Mouse (Mus musculus) lung, postnatal 4 days (tissue): ENCODE results near the gene Cbr1.
"Not testable (repeated sequence)": the region's sequence is repeated elsewhere in the genome, so short reads cannot be mapped to it uniquely, and the experiment has no call there.

Experiments used
- DNase-seq, 2 experiments: peaks; one replicate each; pipeline ENCODE4 v3.0.0; 2021

The Cbr1 gene

GRCm38 (mm10) chr16:93599461-93599860 lies 6.2 kb upstream of the Cbr1 start:
- no peak for DNase-seq

GRCm38 (mm10) chr16:93603439-93604212 lies 2.0 kb upstream of the Cbr1 start, which contains the start of gene Setd4:
Gene Setd4 (minus strand): TSS chr16:93604063.
- peak; percentile 94 to 96 for DNase-seq

- no peak for DNase-seq
Observed at GRCm38 (mm10) chr16:93604481-93604969, 1.1 kb upstream of the Cbr1 start.

GRCm38 (mm10) chr16:93606146-93606545 lies 493 bp downstream of the Cbr1 start:
- DNase-seq: no peak

GRCm38 (mm10) chr16:93607669-93608101 lies 2.0 kb downstream of the Cbr1 start:
- DNase-seq: peak; percentile 89

- DNase-seq: no peak
Observed at GRCm38 (mm10) chr16:93608731-93609130, 3.1 kb downstream of the Cbr1 start.

GRCm38 (mm10) chr16:93609796-93610195 lies 4.1 kb downstream of the Cbr1 start:
- DNase-seq: no peak

- DNase-seq: no peak
Observed at GRCm38 (mm10) chr16:93610961-93611360, 5.3 kb downstream of the Cbr1 start.

- DNase-seq: peak; percentile 61 to 75
Observed at GRCm38 (mm10) chr16:93615118-93615870, 9.6 kb downstream of the Cbr1 start.

GRCm38 (mm10) chr16:93623759-93624158 lies 18.1 kb downstream of the Cbr1 start:
- not testable (repeated sequence) for DNase-seq

- DNase-seq: no peak
Observed at GRCm38 (mm10) chr16:93624671-93625070, 19.0 kb downstream of the Cbr1 start.

GRCm38 (mm10) chr16:93626745-93627144 lies 21.1 kb downstream of the Cbr1 start:
- DNase-seq: peak in 1 of 2 experiments; percentile 37

- no peak for DNase-seq
Observed at GRCm38 (mm10) chr16:93627761-93628400, 22.2 kb downstream of the Cbr1 start, which contains the start of gene Gm5678. Gene Gm5678 (plus strand): TSS chr16:93628097.

GRCm38 (mm10) chr16:93644006-93644405 lies 38.4 kb downstream of the Cbr1 start:
- no peak for DNase-seq

- DNase-seq: no peak
Observed at GRCm38 (mm10) chr16:93648441-93649183, 43.0 kb downstream of the Cbr1 start.
